Mouse (Mus musculus): Measurements from ENCODE around the gene Tars2. TPM values are rescaled to one million over a fixed set of nuclear protein-coding genes. Genes with fewer than 3 reads are reported as not detected.

Tars2 gene
- polyA plus RNA-seq, 1 experiment from 2014 or later, result 40.1 TPM

DNA sequence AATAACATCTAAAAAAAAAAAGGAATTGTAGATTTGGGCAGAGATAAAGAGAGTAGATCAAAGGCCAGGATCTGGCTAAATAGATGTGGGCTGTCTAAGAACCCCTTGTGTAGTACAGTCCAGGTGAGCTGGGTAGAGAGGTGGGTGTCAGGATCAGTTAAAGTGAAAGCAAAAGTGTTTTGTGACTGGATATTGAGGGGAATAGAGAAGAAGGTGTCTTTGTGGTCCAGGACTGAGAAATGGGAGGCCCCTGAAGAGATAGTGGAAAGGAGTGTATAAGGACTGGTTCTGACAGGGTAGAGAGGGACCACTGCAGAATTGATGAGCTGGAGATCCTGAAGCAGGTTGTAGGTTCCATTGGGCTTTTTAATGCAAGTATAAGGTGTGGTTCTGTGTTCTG, 50.0 kb downstream of the Tars2 start:
- H3K36me3 ChIP-seq (ENCODE audit: control insufficient read depth, insufficient read depth, low read length), result no peaks in the 10 kb centered on the region
- no peaks in the 10 kb centered on the region for H3K4me1 ChIP-seq (ENCODE audit: control insufficient read depth, insufficient read depth, low read length)
- no peak overlapping the region for H3K4me2 ChIP-seq (ENCODE audit: low read depth, low read length)
- no peaks in the 10 kb centered on the region for H3K9me3 ChIP-seq (ENCODE audit: control insufficient read depth, low read length)
- H3K27ac ChIP-seq (replicated peaks; ENCODE audit: low read depth, low read length), result no peak overlapping the region
- H3K9ac ChIP-seq (ENCODE audit: low read depth, low read length), result no peak overlapping the region
- no peaks in the 10 kb centered on the region for H3K27me3 ChIP-seq (replicated peaks; ENCODE audit: control insufficient read depth, insufficient read depth, low read length)
- ATAC-seq (ENCODE audit: low read depth), result no peak
- no peak for DNase-seq (ENCODE audit: low spot score)
- no peak overlapping the region for H3K4me3 ChIP-seq (ENCODE audit: low read depth, low read length)

DNA sequence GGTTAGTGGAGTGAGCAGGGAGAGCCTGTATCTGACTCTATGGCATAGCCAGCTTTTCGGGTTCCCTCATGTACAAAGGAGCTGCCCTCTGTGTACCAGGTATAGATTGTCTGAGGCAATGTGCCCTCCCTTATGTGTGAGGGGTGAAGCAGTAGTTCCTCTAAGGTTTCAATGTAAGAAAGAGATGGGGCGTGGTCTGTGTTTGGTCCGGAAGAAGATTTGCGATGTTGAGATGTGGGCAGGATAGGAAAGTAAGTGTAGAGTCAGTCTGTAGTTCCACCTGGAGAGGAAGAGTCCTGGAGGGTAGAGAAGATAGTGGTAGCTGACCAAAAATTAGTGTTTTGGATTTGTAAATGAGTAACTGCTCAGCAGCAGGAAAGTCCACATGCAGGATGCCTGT, 51.0 kb downstream of the Tars2 start:
- Histone ChIP-seq H3K4me1 (ENCODE audit: control insufficient read depth, insufficient read depth, low read length) (no peaks in the 10 kb centered on the region), H3K4me3 (ENCODE audit: low read depth, low read length) (no peak overlapping the region), H3K27me3 (replicated peaks; ENCODE audit: control insufficient read depth, insufficient read depth, low read length) (no peaks in the 10 kb centered on the region), H3K36me3 (ENCODE audit: control insufficient read depth, insufficient read depth, low read length) (no peaks in the 10 kb centered on the region), H3K9me3 (ENCODE audit: control insufficient read depth, low read length) (no peaks in the 10 kb centered on the region), H3K27ac (replicated peaks; ENCODE audit: low read depth, low read length) (no peak overlapping the region), H3K9ac (ENCODE audit: low read depth, low read length) (no peak overlapping the region), H3K4me2 (ENCODE audit: low read depth, low read length) (no peak overlapping the region)
- ATAC-seq (ENCODE audit: low read depth) (no peak), DNase-seq (ENCODE audit: low spot score) (no peak)
- 91% methylated on average over 4 of the region's 4 CpGs for WGBS

DNA sequence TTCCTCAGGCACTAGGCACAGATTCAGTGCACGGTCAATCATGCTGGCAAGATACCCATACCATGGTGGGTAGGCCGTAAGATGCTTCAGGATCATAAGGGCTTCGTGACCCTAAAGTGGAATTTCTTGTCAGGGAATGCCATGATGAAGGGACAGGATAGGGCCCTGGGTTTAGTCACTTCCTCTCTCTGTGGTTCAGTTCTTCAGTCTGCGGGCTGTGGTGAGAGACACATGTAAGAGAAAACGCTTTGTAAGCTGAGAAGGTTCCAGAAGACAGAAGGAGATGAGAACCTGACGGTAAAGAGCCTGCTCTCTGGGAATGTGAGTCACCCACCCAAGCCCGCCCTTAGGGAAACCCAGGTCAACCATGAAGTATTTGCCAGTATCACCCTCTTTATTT, 52.5 kb downstream of the Tars2 start:
- ATAC-seq (ENCODE audit: low read depth) (no peak), DNase-seq (ENCODE audit: low spot score) (no peak)
- H3K4me1 ChIP-seq (ENCODE audit: control insufficient read depth, insufficient read depth, low read length), result no peaks in the 10 kb centered on the region
- no peak overlapping the region for H3K4me3 ChIP-seq (ENCODE audit: low read depth, low read length)
- no peak overlapping the region for H3K4me2 ChIP-seq (ENCODE audit: low read depth, low read length)
- no peak overlapping the region; the same call in 1 of the 2 replicates for H3K27ac ChIP-seq (replicated peaks; ENCODE audit: low read depth, low read length)
- H3K36me3 ChIP-seq (ENCODE audit: control insufficient read depth, insufficient read depth, low read length), result no peaks in the 10 kb centered on the region
- H3K9me3 ChIP-seq (ENCODE audit: control insufficient read depth, low read length), result no peaks in the 10 kb centered on the region
- WGBS, result 64% methylated on average over 7 of the region's 7 CpGs
- H3K27me3 ChIP-seq (replicated peaks; ENCODE audit: control insufficient read depth, insufficient read depth, low read length), result no peaks in the 10 kb centered on the region
- no peak overlapping the region for H3K9ac ChIP-seq (ENCODE audit: low read depth, low read length)

DNA sequence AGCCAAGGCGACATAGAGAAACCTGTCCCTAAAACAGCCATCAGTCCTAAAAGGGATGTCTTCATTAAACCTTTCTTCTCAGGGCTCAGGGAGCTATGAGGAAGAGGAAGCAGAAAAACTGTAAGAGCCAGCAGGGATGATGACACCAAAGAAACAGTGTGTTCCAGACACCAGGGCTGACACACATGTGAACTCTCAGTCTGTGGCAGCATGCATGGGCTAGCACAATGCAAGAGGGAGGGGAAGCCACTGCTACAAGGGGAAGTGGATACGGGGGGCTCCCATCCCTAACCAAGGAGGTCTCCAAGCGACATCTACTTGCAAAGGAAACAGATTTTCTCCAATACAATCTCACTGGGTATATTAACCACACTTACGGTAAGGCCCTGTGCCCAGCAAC, 53.7 kb downstream of the Tars2 start:
- H3K27me3 ChIP-seq (replicated peaks; ENCODE audit: control insufficient read depth, insufficient read depth, low read length), result no peaks in the 10 kb centered on the region
- ATAC-seq (ENCODE audit: low read depth) (no peak), DNase-seq (ENCODE audit: low spot score) (no peak)
- H3K4me3 ChIP-seq (ENCODE audit: low read depth, low read length), result no peak overlapping the region
- H3K36me3 ChIP-seq (ENCODE audit: control insufficient read depth, insufficient read depth, low read length), result no peaks in the 10 kb centered on the region
- H3K4me2 ChIP-seq (ENCODE audit: low read depth, low read length), result no peak overlapping the region
- no peak overlapping the region for H3K27ac ChIP-seq (replicated peaks; ENCODE audit: low read depth, low read length)
- 84% methylated on average over 4 of the region's 4 CpGs for WGBS
- no peaks in the 10 kb centered on the region for H3K9me3 ChIP-seq (ENCODE audit: control insufficient read depth, low read length)
- H3K9ac ChIP-seq (ENCODE audit: low read depth, low read length), result no peak overlapping the region
- H3K4me1 ChIP-seq (ENCODE audit: control insufficient read depth, insufficient read depth, low read length), result peaks cover 5% of the 10 kb centered on the region; the same call in 1 of the 2 replicates

DNA sequence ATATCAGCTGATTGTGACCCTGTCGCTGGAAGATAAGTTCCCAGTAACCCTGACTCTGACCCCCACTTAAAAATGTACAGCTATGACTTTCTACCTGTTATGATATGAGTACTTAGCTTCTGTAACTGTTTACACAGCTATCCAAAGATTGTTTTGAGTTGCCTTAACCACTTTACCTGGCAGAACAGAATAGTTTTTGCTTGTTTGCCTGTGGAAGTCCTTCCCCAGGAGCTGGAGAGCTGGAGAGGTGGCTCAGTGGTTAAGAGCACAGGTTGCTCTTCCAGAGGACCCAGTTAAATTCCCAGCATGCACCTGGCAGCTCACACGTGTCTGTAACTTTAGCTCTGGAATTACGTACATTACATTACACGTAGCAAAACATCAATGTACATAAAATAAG, 55.4 kb downstream of the Tars2 start:
- no peak overlapping the region for H3K4me3 ChIP-seq (ENCODE audit: low read depth, low read length)
- ATAC-seq (ENCODE audit: low read depth) (no peak), DNase-seq (ENCODE audit: low spot score) (no peak)
- no peaks in the 10 kb centered on the region for H3K9me3 ChIP-seq (ENCODE audit: control insufficient read depth, low read length)
- no peaks in the 10 kb centered on the region for H3K27me3 ChIP-seq (replicated peaks; ENCODE audit: control insufficient read depth, insufficient read depth, low read length)
- no peak overlapping the region for H3K9ac ChIP-seq (ENCODE audit: low read depth, low read length)
- WGBS, result 89% methylated on average over 4 of the region's 4 CpGs
- H3K4me1 ChIP-seq (ENCODE audit: control insufficient read depth, insufficient read depth, low read length), result peaks cover 8% of the 10 kb centered on the region; the same call in 1 of the 2 replicates
- no peaks in the 10 kb centered on the region for H3K36me3 ChIP-seq (ENCODE audit: control insufficient read depth, insufficient read depth, low read length)
- H3K4me2 ChIP-seq (ENCODE audit: low read depth, low read length), result no peak overlapping the region
- H3K27ac ChIP-seq (replicated peaks; ENCODE audit: low read depth, low read length), result no peak overlapping the region

DNA sequence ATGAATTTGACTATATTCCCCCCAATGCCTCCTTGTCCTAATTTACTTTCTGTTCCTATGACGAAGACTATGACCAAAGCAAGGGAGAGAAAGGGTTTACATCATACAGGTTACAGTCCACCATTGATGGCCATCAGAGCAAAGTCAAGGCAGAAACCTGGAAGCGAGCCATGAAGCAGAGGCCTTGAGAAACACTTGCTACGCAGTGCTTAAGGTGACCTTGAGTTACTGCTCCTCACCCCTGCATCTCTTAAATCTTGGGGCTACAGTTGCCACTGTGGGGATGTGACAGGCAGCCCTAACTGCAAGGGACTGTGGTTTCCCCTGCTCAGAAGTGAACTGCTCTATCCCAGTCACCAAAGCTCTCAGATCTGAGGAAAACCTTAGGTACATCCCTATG, 56.7 kb downstream of the Tars2 start:
- no peak for ATAC-seq (ENCODE audit: low read depth)
- WGBS, result 91% methylated on average over 3 of the region's 3 CpGs
- Histone ChIP-seq H3K4me2 (ENCODE audit: low read depth, low read length) (no peak overlapping the region), H3K4me1 (ENCODE audit: control insufficient read depth, insufficient read depth, low read length) (peaks cover 8% of the 10 kb centered on the region; the same call in 1 of the 2 replicates), H3K9ac (ENCODE audit: low read depth, low read length) (no peak overlapping the region), H3K4me3 (ENCODE audit: low read depth, low read length) (no peak overlapping the region), H3K27ac (replicated peaks; ENCODE audit: low read depth, low read length) (no peak overlapping the region), H3K36me3 (ENCODE audit: control insufficient read depth, insufficient read depth, low read length) (no peaks in the 10 kb centered on the region), H3K9me3 (ENCODE audit: control insufficient read depth, low read length) (no peaks in the 10 kb centered on the region), H3K27me3 (replicated peaks; ENCODE audit: control insufficient read depth, insufficient read depth, low read length) (no peaks in the 10 kb centered on the region)
- DNase-seq (ENCODE audit: low spot score), result no peak

DNA sequence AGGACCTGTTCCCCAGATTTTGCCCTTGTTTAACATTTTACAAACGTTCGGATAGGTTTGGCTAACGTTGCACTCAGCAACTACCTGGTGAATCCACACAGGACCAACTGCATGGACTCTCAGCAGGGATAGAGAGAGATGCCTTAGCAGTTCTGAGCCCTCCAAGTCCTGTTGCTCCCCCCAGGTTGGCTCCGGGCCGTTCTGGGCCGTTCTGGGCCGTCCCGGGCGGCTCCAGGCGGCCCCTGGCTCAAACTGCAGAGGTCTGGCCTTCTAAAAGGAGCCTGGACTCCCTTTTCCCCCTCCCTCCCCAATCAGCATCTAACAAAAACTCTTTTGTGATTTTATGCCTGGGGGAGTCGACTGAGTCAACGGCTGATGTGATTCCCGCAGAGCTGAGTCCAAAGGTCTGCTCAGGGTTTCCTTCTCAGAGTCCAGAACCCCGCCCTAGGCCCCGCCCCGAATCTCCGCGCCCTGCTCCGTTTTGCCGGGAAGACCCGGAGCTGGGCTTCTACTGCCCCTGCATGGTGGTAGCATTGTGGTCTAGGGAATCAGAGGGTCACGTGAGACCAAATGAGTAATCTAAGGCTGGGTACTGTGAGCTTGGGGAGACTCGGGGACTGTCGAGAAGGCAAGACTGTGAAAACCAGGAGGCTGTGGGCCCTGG, 58.0 kb downstream of the Tars2 start:
- peak; percentile 93 for ATAC-seq (ENCODE audit: low read depth)
- 3% methylated on average over 24 of the region's 24 CpGs for WGBS
- peak overlapping the region; percentile 28 for H3K4me3 ChIP-seq (ENCODE audit: low read depth, low read length)

DNA sequence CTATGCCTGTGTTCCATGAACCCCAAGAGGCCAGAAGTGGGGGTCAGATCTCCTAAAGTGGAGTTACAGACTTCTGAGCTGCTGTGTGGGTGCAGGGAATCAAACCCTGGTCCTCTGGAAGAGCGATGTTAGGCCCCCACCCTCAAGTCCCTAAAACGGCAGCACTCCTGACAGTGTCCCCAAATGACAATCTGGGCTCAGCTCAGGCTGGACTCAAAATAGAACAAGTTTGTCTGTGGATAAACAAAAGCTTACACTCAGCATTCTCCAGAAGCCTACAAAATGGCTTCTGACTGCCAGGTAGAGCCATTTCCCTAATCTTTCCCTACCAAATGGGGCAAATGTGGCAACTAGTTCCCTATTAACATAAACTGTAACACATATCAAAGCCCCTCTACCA, 58.9 kb downstream of the Tars2 start:
- Histone ChIP-seq H3K27ac (replicated peaks; ENCODE audit: low read depth, low read length) (no peak overlapping the region), H3K4me2 (ENCODE audit: low read depth, low read length) (no peak overlapping the region)
- 73% methylated on average over 2 of the region's 2 CpGs for WGBS

More for the DNA sequence above, 58.0 kb downstream of the Tars2 start:
- Histone ChIP-seq H3K27me3 (replicated peaks; ENCODE audit: control insufficient read depth, insufficient read depth, low read length) (no peaks in the 10 kb centered on the region), H3K9me3 (ENCODE audit: control insufficient read depth, low read length) (no peaks in the 10 kb centered on the region), H3K4me2 (ENCODE audit: low read depth, low read length) (peak overlapping the region; percentile 58), H3K27ac (replicated peaks; ENCODE audit: low read depth, low read length) (peak overlapping the region; percentile 66), H3K36me3 (ENCODE audit: control insufficient read depth, insufficient read depth, low read length) (no peaks in the 10 kb centered on the region), H3K9ac (ENCODE audit: low read depth, low read length) (peak overlapping the region; percentile 62), H3K4me1 (ENCODE audit: control insufficient read depth, insufficient read depth, low read length) (peaks cover 8% of the 10 kb centered on the region; the same call in 1 of the 2 replicates)
- peak; percentile 88 for DNase-seq (ENCODE audit: low spot score)

DNA sequence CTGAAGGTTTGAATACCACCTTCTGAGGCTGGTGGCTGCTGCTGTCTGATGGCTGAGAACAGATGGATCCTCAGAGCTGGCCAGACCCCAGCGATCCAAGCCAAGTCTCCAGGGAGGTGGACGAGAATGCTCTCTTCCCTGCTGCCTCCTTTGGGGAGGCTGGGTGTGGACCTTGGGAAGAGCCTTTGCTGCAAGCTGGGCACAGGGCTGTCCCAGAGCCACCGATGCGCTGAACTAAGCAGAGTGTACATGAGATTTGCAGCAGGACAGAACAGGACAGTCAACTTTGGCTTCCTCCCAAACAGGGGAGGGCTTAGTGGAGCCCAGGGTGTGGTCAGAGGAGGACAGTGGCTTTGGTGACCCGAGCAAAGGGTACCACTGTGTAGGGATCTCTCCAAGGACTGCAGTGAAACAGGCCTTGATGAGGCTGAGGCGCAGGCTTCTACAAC, 59.7 kb downstream of the Tars2 start:
- Histone ChIP-seq H3K4me2 (ENCODE audit: low read depth, low read length) (no peak overlapping the region), H3K36me3 (ENCODE audit: control insufficient read depth, insufficient read depth, low read length) (no peaks in the 10 kb centered on the region), H3K27me3 (replicated peaks; ENCODE audit: control insufficient read depth, insufficient read depth, low read length) (no peaks in the 10 kb centered on the region), H3K4me1 (ENCODE audit: control insufficient read depth, insufficient read depth, low read length) (peaks cover 21% of the 10 kb centered on the region; the same call in 1 of the 2 replicates), H3K9me3 (ENCODE audit: control insufficient read depth, low read length) (no peaks in the 10 kb centered on the region), H3K4me3 (ENCODE audit: low read depth, low read length) (no peak overlapping the region), H3K27ac (replicated peaks; ENCODE audit: low read depth, low read length) (no peak overlapping the region), H3K9ac (ENCODE audit: low read depth, low read length) (no peak overlapping the region)
- ATAC-seq (ENCODE audit: low read depth), result no peak
- DNase-seq (ENCODE audit: low spot score), result no peak
- 52% methylated on average over 6 of the region's 6 CpGs for WGBS

More for the DNA sequence above, 58.9 kb downstream of the Tars2 start:
- no peaks in the 10 kb centered on the region for H3K9me3 ChIP-seq (ENCODE audit: control insufficient read depth, low read length)
- H3K4me3 ChIP-seq (ENCODE audit: low read depth, low read length), result no peak overlapping the region
- H3K4me1 ChIP-seq (ENCODE audit: control insufficient read depth, insufficient read depth, low read length), result peaks cover 15% of the 10 kb centered on the region; the same call in 1 of the 2 replicates
- ATAC-seq (ENCODE audit: low read depth) (no peak), DNase-seq (ENCODE audit: low spot score) (no peak)
- no peaks in the 10 kb centered on the region for H3K27me3 ChIP-seq (replicated peaks; ENCODE audit: control insufficient read depth, insufficient read depth, low read length)
- H3K36me3 ChIP-seq (ENCODE audit: control insufficient read depth, insufficient read depth, low read length), result no peaks in the 10 kb centered on the region
- H3K9ac ChIP-seq (ENCODE audit: low read depth, low read length), result no peak overlapping the region
